Mouse (Mus musculus) neural tube, embryonic 11.5 days (tissue): ENCODE data around the gene Mepce. TPM values are rescaled to one million over a fixed set of nuclear protein-coding genes. Genes with fewer than 3 reads are reported as not detected.

Experiments used
- ATAC-seq: fragments of 200-750 bp; cut with Nextera tagmentation; 2 replicates; pipeline ENCODE4 v1.8.0; 2017; ENCODE audit warnings: moderate number of reproducible peaks, mild to moderate bottlenecking, moderate TSS enrichment, moderate library complexity; ENCODE audit not compliant: insufficient read depth, low FRiP score, low TSS enrichment
- DNase-seq: peaks from one replicate; pipeline ENCODE4 v3.0.0-alpha.2; 2015; ENCODE audit warnings: low spot score
- H3K27ac ChIP-seq: fragments of 300-500 bp; sonication (generic); 2 replicates; pipeline ENCODE4 v1.5.1; 2014; ENCODE audit warnings: low read depth, mild to moderate bottlenecking, low read length
- H3K27me3 ChIP-seq: fragments of 300-500 bp; sonication (generic); 2 replicates; pipeline ENCODE4 v1.6.1; 2014; ENCODE audit warnings: mild to moderate bottlenecking, low read length, mixed read lengths; ENCODE audit not compliant: control insufficient read depth, insufficient read depth
- H3K36me3 ChIP-seq: fragments of 300-500 bp; sonication (generic); 2 replicates; pipeline ENCODE4 v1.6.1; 2014; ENCODE audit warnings: mild to moderate bottlenecking, low read length, moderate library complexity, mixed read lengths; ENCODE audit not compliant: control insufficient read depth, insufficient read depth
- H3K4me1 ChIP-seq: fragments of 300-500 bp; sonication (generic); 2 replicates; pipeline ENCODE4 v1.6.1; 2014; ENCODE audit warnings: low read length, mixed read lengths; ENCODE audit not compliant: control insufficient read depth, insufficient read depth
- H3K4me2 ChIP-seq: fragments of 300-500 bp; sonication (generic); 2 replicates; pipeline ENCODE4 v1.6.1; 2014; ENCODE audit warnings: low read depth, mild to moderate bottlenecking, moderate library complexity
- H3K4me3 ChIP-seq: fragments of 300-500 bp; sonication (generic); 2 replicates; pipeline ENCODE4 v1.5.1; 2014; ENCODE audit warnings: low read depth, low read length
- H3K9ac ChIP-seq: fragments of 300-500 bp; sonication (generic); 2 replicates; pipeline ENCODE4 v1.6.1; 2014; ENCODE audit warnings: mild to moderate bottlenecking, low read length
- H3K9me3 ChIP-seq: fragments of 300-500 bp; sonication (generic); 2 replicates; pipeline ENCODE4 v1.6.1; 2016; ENCODE audit warnings: low read length; ENCODE audit not compliant: control insufficient read depth
- WGBS: fragments of 180-500 bp; shearing (Covaris S2); extraction: QIAGEN DNeasy Blood & Tissue Kit; methylation state at CpG from one replicate; pipeline ENCODE4 v1.1.7; 2014; 5-methylcytosine and 5-hydroxymethylcytosine counted together
- polyA plus RNA-seq: library from polyadenylated mRNA; unstranded; fragments of >200 nt; fragmentation: Nextera tagmentation; extraction: Ambion mirVana; gene quantifications from 2 replicates; pipeline ENCODE4 v1.2.1, GENCODE M21; 2014

Mepce gene
- polyA plus RNA-seq, 1 experiment from 2014 or later = 10.0 TPM

- Histone ChIP-seq H3K36me3 (peaks cover 5% of the 10 kb centered on the region; the same call in 1 of the 2 replicates), H3K27me3 (no peaks in the 10 kb centered on the region), H3K4me1 (peaks cover 17% of the 10 kb centered on the region), H3K4me3 (no peak overlapping the region), H3K9me3 (no peaks in the 10 kb centered on the region), H3K9ac (no peak overlapping the region), H3K4me2 (no peak overlapping the region), H3K27ac (no peak overlapping the region)
- no peak for ATAC-seq
- DNase-seq = no peak
- 64% methylated on average over 6 of the region's 6 CpGs for whole genome bisulfite sequencing
These were observed 38.1 kb downstream of the Mepce start for GRCm38 (mm10) chr5:137749196-137749836.

- no peak overlapping the region for H3K27ac ChIP-seq
These were observed 39.2 kb downstream of the Mepce start for GRCm38 (mm10) chr5:137748130-137748770.

DNA sequence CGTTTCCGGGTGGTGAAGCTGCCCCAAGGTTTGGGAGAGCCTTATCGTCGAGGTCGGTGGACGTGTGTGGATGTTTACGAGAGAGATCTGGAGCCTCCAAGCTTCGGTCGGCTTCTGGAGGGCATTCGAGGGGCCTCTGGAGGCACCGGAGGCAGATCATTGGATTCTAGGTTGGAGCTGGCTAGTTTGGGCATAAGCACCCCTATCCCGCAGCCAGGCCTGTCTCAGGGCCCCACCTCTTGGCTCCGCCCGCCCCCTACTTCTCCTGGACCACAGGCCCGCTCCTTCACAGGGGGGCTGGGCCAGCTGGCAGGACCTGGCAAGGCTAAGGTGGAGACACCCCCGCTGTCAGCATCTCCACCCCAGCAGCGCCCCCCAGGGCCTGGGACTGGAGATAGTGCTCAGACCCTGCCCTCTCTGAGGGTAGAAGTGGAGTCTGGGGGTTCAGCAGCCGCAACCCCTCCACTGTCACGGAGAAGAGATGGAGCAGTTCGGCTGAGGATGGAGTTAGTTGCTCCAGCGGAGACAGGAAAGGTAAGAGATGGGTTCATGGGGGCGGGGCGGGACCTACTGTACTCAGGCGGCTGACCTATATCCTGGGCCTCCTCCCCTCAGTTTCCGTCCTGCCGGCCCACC lies 40.0 kb downstream of the Mepce start:
- no peak for DNase-seq
- H3K4me1 ChIP-seq = peaks cover 17% of the 10 kb centered on the region
- WGBS = 5% methylated on average over 26 of the region's 26 CpGs
- peak overlapping the region; percentile 72 for H3K9ac ChIP-seq
- no peaks in the 10 kb centered on the region for H3K9me3 ChIP-seq
- H3K4me3 ChIP-seq = peak overlapping the region; percentile 75
- ATAC-seq = no peak
- peaks cover 5% of the 10 kb centered on the region; the same call in 1 of the 2 replicates for H3K36me3 ChIP-seq
- H3K27me3 ChIP-seq = no peaks in the 10 kb centered on the region
- peak overlapping the region; percentile 100 for H3K4me2 ChIP-seq
- peak overlapping the region; percentile 83 for H3K27ac ChIP-seq

More at GRCm38 (mm10) chr5:137748130-137748770, 39.2 kb downstream of the Mepce start:
- Histone ChIP-seq H3K27me3 (no peaks in the 10 kb centered on the region), H3K4me3 (peak overlapping the region; percentile 75; the same call in 1 of the 2 replicates), H3K9ac (no peak overlapping the region), H3K9me3 (no peaks in the 10 kb centered on the region), H3K36me3 (peaks cover 5% of the 10 kb centered on the region; the same call in 1 of the 2 replicates), H3K4me1 (peaks cover 17% of the 10 kb centered on the region), H3K4me2 (peak overlapping the region; percentile 100)
- DNase-seq (no peak), ATAC-seq (no peak)
- 26% methylated on average over 5 of the region's 5 CpGs for WGBS

DNA sequence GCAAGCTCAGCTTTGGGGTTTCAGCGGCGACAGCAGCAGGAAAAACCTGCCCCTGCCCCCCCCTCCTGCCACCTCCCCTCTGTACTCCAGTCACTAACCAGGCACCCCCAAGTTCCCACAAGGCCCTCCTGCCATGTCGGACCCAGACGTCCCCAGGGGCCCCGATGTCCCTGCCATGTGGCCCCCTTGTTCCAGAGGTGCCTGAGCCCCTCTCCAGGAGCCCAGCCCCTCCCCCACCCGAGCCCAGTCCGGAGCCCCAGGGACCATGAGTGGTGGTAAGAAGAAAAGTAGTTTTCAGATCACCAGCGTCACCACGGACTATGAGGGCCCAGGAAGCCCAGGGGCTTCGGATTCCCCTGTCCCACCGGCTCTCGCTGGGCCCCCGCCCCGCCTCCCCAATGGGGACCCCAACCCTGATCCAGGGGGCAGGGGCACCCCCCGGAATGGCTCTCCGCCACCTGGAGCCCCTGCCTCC lies 40.6 kb downstream of the Mepce start:
- ATAC-seq (no peak), DNase-seq (no peak)
- H3K4me3 ChIP-seq = peak overlapping the region; percentile 75
- peaks cover 17% of the 10 kb centered on the region for H3K4me1 ChIP-seq
- H3K36me3 ChIP-seq = peaks cover 5% of the 10 kb centered on the region; the same call in 1 of the 2 replicates
- peak overlapping the region; percentile 83 for H3K27ac ChIP-seq
- WGBS = under 1% methylated on average over 16 of the region's 16 CpGs
- H3K4me2 ChIP-seq = peak overlapping the region; percentile 100
- H3K27me3 ChIP-seq = no peaks in the 10 kb centered on the region
- H3K9ac ChIP-seq = peak overlapping the region; percentile 72
- H3K9me3 ChIP-seq = no peaks in the 10 kb centered on the region

- ATAC-seq = peak; percentile 32
- H3K4me1 ChIP-seq = peaks cover 22% of the 10 kb centered on the region
- under 1% methylated on average over 20 of the region's 20 CpGs for WGBS
These were observed 41.1 kb downstream of the Mepce start for GRCm38 (mm10) chr5:137746282-137746850.

DNA sequence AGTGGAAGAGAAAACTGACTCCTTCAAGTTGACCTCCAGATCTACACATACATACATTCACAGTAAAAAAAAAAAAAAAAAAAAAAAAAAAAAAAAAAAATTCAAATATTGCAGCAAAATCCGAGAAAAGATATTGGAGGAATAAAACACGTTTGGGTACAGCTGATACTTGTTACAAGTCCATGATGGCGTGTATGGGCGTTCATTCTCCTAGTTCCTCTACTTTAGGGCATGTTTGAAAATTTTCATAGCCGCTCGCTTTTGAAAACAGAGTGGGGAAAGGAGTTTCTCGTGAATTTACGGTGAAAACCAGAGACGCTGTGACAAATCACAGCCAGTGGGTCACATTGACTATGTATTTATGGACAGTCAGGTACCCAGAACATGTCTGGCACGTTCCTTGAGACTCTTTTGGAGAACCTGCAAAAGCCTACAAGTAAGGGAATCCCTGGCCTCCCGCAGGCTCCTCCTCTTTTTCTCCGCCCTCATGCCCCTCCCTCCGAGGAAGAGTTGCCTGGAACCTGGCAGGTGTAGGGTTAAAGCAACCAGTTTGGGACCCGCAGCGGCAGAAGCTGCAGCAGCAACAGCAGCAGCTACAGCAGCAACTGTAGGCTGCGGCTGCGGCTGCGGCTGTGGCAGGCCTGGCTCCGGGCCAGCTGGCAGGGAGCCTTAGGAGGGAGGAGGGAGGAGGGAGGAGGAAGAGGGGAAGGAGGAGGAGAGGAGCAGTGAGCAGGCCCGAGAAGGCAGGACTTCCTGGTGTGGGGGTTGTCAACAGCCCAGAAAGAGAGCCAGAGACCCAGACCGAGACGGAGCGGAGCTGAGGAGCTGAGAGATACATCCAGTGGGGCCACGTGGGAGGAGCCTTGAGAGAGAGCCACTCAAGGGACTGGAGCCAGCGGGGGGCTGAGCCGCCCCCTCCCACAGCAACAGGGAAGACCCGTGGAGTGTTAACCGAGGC lies 42.0 kb downstream of the Mepce start, which contains the start of gene Tsc22d4:
Gene Tsc22d4, plus strand, starts transcription at position 517 of the 958 bp plus-strand sequence.
- Histone ChIP-seq H3K27me3 (no peaks in the 10 kb centered on the region), H3K9ac (peak within 1 kb of the TSS; percentile 72), H3K9me3 (no peaks in the 10 kb centered on the region), H3K4me1 (peaks cover 23% of the 10 kb centered on the region), H3K27ac (peak within 1 kb of the TSS; percentile 83), H3K4me2 (peak within 1 kb of the TSS; percentile 100), H3K36me3 (no peaks in the 10 kb centered on the region), H3K4me3 (peak within 1 kb of the TSS; percentile 75)
- 6% methylated on average over 28 of the region's 28 CpGs for WGBS
- ATAC-seq (peak; percentile 67), DNase-seq (peak; percentile 93)

More at GRCm38 (mm10) chr5:137746282-137746850, 41.1 kb downstream of the Mepce start:
- peak overlapping the region; percentile 75 for H3K4me3 ChIP-seq
- H3K9ac ChIP-seq = peak overlapping the region; percentile 72
- peak overlapping the region; percentile 100 for H3K4me2 ChIP-seq
- H3K27me3 ChIP-seq = no peaks in the 10 kb centered on the region
- DNase-seq = peak; percentile 68
- no peaks in the 10 kb centered on the region for H3K9me3 ChIP-seq
- peaks cover 3% of the 10 kb centered on the region; the same call in 1 of the 2 replicates for H3K36me3 ChIP-seq
- H3K27ac ChIP-seq = peak overlapping the region; percentile 83

DNA sequence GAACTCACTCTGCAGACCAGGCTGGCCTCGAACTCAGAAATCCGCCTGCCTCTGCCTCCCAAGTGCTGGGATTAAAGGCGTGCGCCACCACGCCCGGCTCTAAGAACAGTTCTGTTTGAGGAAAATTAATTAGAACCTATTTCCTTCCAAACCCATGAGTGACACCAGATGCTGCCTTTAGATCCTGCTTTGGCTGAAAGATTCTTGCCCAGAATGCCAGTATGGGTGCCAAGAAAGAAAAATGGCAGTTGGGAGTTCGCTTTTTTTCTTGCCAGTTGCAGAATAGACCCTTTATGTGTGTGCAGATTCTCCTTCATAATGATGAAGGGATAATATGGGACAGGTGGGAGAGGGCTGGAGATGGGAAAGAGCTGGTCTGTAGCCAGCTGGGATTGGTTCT lies 43.3 kb downstream of the Mepce start:
- DNase-seq (no peak), ATAC-seq (no peak)
- 93% methylated on average over 7 of the region's 7 CpGs for WGBS

More for the DNA sequence above, 43.3 kb downstream of the Mepce start:
- no peaks in the 10 kb centered on the region for H3K27me3 ChIP-seq
- H3K9ac ChIP-seq = no peak overlapping the region
- H3K4me2 ChIP-seq = no peak overlapping the region
- no peaks in the 10 kb centered on the region for H3K9me3 ChIP-seq
- peaks cover 36% of the 10 kb centered on the region for H3K4me1 ChIP-seq
- no peaks in the 10 kb centered on the region for H3K36me3 ChIP-seq
- H3K27ac ChIP-seq = no peak overlapping the region
- H3K4me3 ChIP-seq = no peak overlapping the region
